Mouse (Mus musculus) layer of hippocampus, postnatal 25 days (tissue): ENCODE measurements around the gene Gas2l1. TPM values are rescaled to one million over a fixed set of nuclear protein-coding genes. Genes with fewer than 3 reads are reported as not detected.

Experiments
- microRNA-seq, 2 experiments: library from miRNA; unstranded; fragments of <30 nt; microRNA quantifications; one replicate each; pipeline ENCODE4 v1.2.0; 2021
- total RNA-seq, 2 experiments: library from RNA; stranded (reverse); gene quantifications; 2 replicates each; pipeline ENCODE4 v1.2.3; 2021

Gas2l1 gene
- total RNA-seq, 2 experiments from 2014 or later, result 92.4 to 95.2 TPM

Small RNAs within 50 kb of the gene (microRNA-seq; reads per million reads assigned to microRNA genes)
- 0 reads per million in 2 experiments for gene Gm47296

Other genes starting within 250 kb of the Gas2l1 start
- gene Nf2, start 215.8 kb downstream of the Gas2l1 start, total RNA-seq, result 100 to 1,000 TPM; 102 to 107 TPM
- gene Nipsnap1, start 191.4 kb downstream of the Gas2l1 start, total RNA-seq, result 10 to 100 TPM; 80.6 to 95.5 TPM
- 10 to 100 TPM; 36.2 to 38.9 TPM for gene Thoc5, start 170.0 kb downstream of the Gas2l1 start, total RNA-seq
- gene Nefh, start 117.3 kb downstream of the Gas2l1 start, total RNA-seq, result 10 to 100 TPM; 37.9 to 39.0 TPM
- 100 to 1,000 TPM; 134 to 146 TPM for gene Ap1b1, start 78.5 kb downstream of the Gas2l1 start, total RNA-seq
- gene Rasl10a, start 7.2 kb downstream of the Gas2l1 start, total RNA-seq, result 10 to 100 TPM; 76.8 to 94.0 TPM
- 10 to 100 TPM; 20.7 to 23.6 TPM for gene Rhbdd3, start 33.6 kb upstream of the Gas2l1 start, total RNA-seq
- gene Ewsr1, start 33.9 kb upstream of the Gas2l1 start, total RNA-seq, result 100 to 1,000 TPM; 260 to 353 TPM
- gene Emid1, start 86.9 kb upstream of the Gas2l1 start, total RNA-seq, result 10 to 100 TPM in 1 of 2 experiments, 1 to 10 TPM in 1; 8.8 to 10.6 TPM
- gene Kremen1, start 196.2 kb upstream of the Gas2l1 start, total RNA-seq, result 10 to 100 TPM; 13.0 to 14.3 TPM